Mouse (Mus musculus) lung, postnatal 25 days (tissue): ENCODE measurements at regions not wholly inside any gene's neighbourhood (a gene's known extent, or its start where the extent isn't known, plus 50 kb on each side); places are given as distances from the start of the nearest gene placed in this dataset.

Experiments used
- DNase-seq: peaks from one replicate; pipeline ENCODE4 v3.0.0; 2022; ENCODE audit warnings: low spot score

GRCm38 (mm10) chr4:114720696-114721095 is 100.8 kb upstream of the Gm12830 start:
- no peak for DNase-seq

- no peak for DNase-seq
Measured at GRCm38 (mm10) chr4:114721386-114721785, 100.1 kb upstream of the Gm12830 start.

- DNase-seq = no peak
Measured at GRCm38 (mm10) chr4:114728235-114729000, 93.1 kb upstream of the Gm12830 start.

GRCm38 (mm10) chr4:114733256-114734004 is 88.1 kb upstream of the Gm12830 start:
- DNase-seq = no peak

- DNase-seq = no peak
Measured at GRCm38 (mm10) chr4:114738903-114739667, 82.4 kb upstream of the Gm12830 start.

- no peak for DNase-seq
Measured at GRCm38 (mm10) chr4:114748131-114748530, 73.4 kb upstream of the Gm12830 start.

GRCm38 (mm10) chr4:114759837-114760236 is 61.7 kb upstream of the Gm12830 start:
- no peak for DNase-seq

- DNase-seq = no peak
Measured at GRCm38 (mm10) chr4:114766643-114767393, 54.7 kb upstream of the Gm12830 start.
